Mouse (Mus musculus) heart, postnatal 25 days (tissue): ENCODE data around the gene Sez6l2. TPM values are rescaled to one million over a fixed set of nuclear protein-coding genes. Genes with fewer than 3 reads are reported as not detected.
"Not testable (repeated sequence)": the region's sequence is repeated elsewhere in the genome, so short reads cannot be mapped to it uniquely, and the experiment has no call there.

Experiments
- DNase-seq: peaks from one replicate; pipeline ENCODE4 v3.0.0; 2022; ENCODE audit warnings: low spot score
- intact Hi-C: fragments of 180-260 bp; cut with DNase I; formaldehyde crosslinking; loops from one replicate; pipeline ENCODE4 v1.15.1; 2025
- total RNA-seq, 2 experiments: library from RNA; stranded (reverse); gene quantifications; 2 replicates each; pipeline ENCODE4 v1.2.3; 2021

Gene Sez6l2
- total RNA-seq = 10 to 100 TPM in 1 of 2 experiments, 1 to 10 TPM in 1; 8.3 to 11.4 TPM

DNA sequence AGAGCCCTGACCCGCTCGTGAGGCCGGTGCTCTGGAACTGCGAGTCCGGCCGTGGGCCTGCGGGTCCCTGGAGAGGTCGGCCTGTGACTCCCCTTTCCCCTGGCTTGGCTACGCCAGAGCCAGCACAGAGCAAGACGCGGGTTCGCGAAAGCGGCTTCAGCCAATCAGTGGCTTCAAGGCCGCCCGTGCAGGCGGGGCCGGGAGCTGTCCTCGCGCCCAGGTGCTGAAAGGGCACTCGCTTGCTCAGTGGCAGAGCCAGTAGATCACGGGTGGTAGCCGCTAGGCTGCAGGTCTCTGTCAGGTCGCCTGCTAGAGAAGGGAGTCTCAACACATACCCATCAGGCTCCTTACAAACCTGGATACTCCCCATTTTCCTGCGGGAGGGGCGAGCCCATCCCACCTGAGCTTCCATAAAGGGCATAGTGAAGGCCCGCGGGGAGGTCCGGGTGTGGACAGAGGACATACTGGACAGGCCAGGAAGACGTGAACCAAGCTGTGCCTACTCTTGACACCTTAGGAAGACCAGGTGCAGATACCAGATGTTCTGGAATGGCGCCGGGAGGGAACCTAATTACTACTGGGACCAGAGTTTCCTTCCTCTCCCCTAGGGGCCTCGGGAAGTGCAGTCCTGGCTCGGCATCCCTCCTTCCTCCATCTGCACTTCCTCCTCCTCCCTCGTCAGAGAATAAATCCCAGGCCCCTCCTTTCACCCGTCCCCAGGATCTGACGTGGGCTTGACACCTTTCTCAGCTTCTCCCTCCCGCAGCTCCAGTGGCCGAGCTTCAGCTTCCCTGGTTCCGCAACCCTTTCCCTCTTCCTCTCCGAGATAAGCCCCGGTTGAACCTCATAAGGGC lies at the start of gene Sez6l2:
Sez6l2 (plus strand) TSS at position 771 of the 854 bp plus-strand sequence.
- intact Hi-C loops = loop anchor here (2.0 to 5.0 kb wide), 2 partner anchors 123 to 155 kb away; no protein-coding TSS in a partner anchor
- DNase-seq = peak; percentile 67

DNA sequence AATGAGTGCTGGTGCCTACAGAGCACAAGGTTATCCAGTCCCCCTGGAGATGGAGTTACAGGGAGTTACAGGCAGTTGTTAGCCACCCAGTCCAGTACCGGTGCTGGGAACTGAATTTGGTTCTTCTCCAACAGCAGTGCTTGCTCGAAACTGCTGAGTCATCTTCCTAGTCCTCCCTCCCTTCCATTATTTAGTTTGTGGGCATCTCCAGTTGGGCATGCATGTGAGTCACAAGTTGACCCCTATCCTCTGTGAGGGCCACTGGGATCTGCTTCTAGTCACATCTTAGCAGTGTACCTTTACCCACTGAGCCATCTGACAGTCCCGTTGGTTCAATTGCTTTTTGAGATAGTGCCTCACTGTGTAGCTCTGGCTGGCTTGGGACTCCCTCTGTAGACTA lies 44.8 kb upstream of the Sez6l2 start:
- intact Hi-C loops = no loop called here
- no peak for DNase-seq

DNA sequence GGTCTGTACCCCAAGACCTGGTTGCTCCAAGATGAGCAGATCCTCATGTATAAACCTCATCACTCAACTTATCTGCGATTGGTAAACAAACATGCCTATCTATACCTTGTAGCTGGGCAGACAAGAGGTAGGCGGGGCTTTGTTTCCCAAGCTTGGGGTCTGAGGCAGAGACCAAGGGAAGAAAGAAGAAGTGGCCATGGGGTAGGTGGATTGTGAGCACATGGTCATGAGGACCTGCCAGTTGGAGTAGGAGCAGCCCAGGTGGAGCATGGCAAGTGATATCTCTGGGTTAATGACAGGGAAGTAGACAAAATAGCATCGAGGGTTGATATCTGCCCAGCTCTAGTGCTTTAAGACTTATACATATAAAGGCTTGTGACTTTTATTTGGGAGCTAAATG lies 35.5 kb upstream of the Sez6l2 start:
- intact Hi-C loops = no loop called here
- no peak for DNase-seq

DNA sequence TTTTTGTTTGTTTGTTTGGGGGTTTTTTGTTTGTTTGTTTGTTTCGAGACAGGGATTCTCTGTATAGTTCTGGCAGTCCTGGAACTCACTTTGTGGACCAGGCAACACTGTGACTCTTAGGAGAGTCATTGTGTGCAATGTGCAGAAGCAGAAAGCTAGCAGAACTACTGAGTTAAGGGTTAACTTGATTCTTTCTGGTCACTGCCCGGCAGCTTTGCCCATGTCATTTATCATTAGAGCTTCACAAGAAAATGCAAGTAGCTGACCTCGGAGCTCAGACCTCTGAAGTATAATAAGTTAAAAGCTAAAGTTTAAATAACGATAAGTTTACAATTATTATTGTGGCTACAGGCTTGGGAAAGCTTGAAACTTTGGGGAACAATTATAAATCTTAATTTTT lies 32.0 kb upstream of the Sez6l2 start:
- intact Hi-C loops, DNase-seq: not testable (repeated sequence)

DNA sequence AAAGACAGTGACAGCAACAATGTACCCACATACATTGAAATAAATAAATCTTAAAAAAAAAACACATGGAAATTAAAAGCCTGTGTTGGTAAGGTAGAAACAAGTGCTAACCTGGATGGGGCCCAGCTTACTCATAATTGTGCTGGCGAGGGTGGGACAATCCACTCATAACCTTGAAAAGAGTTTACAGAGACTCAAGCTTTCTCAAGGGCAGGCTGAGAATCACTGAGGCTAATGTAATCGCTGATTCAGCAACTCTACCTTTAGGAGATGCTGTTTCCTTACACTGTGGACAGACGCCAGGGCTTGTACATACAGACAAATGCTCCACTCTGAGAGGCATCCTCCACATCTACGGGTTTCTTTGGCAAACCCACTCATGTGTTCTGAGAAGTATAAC lies 30.4 kb upstream of the Sez6l2 start:
- no peak for DNase-seq
- intact Hi-C loops = no loop called here

DNA sequence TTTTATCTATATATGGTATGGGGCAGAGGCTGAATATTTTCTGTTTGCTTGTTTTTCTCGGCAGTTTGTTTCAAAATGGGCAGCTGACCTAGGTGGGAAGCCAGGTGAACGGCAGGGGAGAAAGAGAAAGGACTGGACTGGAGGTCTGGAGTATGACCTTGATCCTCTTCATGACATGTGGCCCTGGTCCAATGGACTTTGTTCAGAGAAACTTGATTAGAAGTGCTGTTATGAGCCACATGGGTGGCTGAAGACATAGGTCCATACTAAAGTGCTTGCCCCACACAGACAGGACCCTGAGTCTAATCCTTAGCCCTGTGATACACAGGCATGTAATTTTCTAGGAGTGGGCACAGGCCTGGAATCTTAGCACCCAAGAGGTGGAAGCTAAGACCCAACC lies 28.8 kb upstream of the Sez6l2 start:
- intact Hi-C loops = no loop called here
- DNase-seq = no peak

DNA sequence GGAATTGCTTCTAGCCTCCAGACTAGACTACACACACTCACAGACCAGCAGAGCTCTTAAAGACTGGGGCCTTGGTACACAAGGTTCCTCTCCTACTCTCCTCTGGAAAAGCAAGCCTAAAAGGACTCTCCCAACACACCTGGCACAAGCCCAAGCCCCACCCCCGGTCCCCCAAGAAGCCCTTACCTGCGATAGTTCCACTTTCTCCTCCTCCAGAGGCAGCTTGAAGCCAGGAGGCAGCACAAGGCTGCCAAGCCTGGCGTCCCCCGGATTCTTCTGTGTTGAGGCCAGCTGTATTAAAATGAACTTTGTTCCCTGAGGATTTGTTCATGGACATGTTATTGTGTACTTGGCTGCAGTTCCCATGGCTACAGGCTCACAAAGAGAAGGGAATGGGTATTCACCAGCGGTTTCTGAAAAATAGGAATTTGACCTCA lies 27.7 kb upstream of the Sez6l2 start, which contains the start of gene Tmem219:
Tmem219 (minus strand) TSS at position 294 of the 437 bp plus-strand sequence.
- DNase-seq = peak; percentile 55
- intact Hi-C loops = no loop called here

DNA sequence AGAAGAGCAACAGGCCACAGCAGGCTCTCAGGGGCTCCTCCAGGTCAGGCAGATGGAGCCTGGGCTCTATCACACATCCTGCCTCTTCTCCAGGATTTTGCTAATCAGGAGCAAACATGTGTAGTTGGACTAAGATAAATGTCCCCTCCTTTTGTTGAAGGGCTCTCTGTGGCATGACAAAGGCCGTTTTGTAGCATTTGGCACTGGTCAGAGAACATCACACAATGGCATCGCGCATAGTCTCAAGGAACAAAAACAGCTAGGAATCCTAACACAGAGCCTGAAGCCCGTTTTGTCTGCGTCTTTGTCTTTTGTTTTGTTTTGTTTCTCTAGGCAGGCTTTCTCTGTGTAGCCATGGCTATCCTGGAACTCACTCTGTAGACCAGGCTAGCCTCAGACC lies 26.4 kb upstream of the Sez6l2 start:
- no peak for DNase-seq
- intact Hi-C loops = no loop called here

DNA sequence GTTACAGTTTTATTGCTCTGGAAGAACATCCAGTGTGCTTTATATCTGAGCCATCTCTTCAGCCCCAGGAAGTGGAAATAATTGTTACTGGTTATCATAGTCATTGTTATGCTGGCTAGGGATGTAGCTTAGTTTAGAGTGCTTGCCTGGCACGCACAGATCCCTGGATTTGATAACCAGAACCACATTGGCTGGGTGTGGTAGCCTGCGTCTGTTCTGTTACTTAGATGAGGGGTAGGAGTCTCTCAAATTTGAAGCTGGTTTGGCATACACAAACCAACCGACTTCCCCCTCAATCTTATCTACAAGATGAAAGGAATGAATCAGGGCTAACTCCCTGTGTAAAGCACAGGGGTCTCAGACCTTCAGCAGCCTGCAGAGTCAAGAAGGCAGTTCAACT lies 24.1 kb upstream of the Sez6l2 start:
- DNase-seq = no peak
- intact Hi-C loops = loop anchor here (5.0 kb wide), 1 partner anchor 46 kb away; no protein-coding TSS in a partner anchor

DNA sequence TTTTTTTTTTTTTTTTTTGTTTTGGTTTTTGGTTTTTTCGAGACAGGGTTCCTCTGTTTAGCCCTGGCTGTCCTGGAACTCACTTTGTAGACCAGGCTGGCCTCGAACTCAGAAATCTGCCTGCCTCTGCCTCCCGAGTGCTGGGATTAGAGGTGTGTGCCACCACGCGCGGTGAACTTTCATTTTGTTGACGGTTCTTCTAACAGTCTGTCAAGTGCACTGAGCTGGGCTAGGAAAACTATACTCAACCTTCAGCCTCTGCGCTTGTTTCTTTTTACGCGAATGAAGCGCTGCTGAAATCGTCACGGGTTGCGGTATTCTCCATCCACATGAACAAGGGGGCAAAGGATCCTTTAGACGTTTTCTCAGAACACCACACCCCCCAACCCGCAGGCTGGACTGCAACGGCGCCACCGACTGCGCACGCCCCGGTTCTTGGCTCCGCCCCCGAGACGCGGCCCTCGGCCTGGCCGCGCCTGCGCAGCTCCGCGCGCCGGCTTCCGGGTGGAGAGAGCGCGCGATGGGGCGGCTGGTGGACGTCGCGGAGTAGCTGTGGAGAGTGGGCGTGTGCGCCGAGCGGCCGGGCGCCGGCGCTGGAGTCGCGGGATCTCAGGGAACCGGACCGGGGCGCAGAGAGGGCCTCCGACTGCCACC lies 21.9 kb upstream of the Sez6l2 start, which contains the start of gene Kctd13:
Kctd13 (plus strand) TSS at position 496 of the 654 bp plus-strand sequence.
- DNase-seq = peak; percentile 90
- intact Hi-C loops = loop anchor here (2.0 to 5.0 kb wide), 2 partner anchors 30 to 44 kb away; no protein-coding TSS in a partner anchor

DNA sequence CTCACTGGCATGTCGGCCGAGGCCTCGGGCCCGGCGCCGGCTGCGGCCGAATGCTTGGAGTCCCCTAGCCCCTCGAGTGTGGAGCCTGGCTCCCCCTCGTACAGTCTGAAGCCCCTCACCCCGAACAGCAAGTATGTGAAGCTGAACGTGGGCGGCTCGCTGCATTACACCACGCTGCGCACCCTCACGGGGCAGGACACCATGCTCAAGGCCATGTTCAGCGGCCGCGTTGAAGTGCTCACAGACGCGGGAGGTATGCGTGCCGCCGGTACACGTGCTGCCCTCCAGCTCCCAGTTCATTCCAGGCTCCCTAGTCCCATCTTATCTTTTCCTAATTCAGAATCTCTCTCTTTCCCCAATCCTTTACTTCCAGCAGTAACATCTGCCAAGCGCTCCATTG lies 21.3 kb upstream of the Sez6l2 start:
- no peak for DNase-seq
- intact Hi-C loops = loop anchor here (2.0 to 5.0 kb wide), 2 partner anchors 30 to 43 kb away; no protein-coding TSS in a partner anchor

DNA sequence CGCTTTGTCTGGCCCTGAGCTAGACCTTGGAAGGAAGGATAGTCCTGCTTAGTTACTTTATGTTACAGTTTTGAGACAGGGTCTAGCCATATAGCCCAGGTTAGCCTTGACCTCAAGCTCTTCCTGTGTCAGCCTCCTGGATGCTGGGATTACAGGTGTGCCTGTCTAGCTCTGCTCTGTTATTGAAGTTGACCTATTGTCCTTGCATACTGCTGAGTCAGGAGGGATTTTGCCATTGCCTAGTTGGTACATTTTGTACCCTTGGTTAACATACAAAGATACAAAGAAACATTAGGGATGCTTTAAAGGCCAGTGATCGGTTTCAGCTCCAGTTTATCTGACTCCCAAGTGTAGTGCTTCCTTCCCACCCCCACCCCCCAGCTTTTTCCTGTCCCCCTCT lies 17.7 kb upstream of the Sez6l2 start:
- intact Hi-C loops = loop anchor here (5.0 kb wide), 1 partner anchor 45 kb away; no protein-coding TSS in a partner anchor
- no peak for DNase-seq

DNA sequence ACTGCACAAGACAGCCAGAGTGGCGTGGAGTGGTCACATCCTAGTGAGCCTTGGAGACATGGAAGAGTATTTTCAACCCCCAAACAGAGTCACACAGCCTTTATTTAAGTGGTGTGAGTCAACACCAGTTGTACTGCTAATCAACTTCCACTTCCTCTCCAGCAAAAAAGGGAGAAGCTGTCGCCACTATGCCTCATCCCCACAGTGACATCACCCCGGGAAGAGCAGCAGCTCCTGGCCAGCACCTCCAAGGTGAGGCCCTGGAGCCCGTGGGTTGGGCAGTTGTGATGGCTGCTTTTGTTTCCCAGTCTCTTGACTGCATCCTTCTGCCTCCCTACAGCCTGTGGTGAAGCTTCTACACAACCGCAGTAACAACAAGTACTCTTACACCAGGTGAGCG lies 9.2 kb upstream of the Sez6l2 start:
- intact Hi-C loops = no loop called here
- DNase-seq = no peak

DNA sequence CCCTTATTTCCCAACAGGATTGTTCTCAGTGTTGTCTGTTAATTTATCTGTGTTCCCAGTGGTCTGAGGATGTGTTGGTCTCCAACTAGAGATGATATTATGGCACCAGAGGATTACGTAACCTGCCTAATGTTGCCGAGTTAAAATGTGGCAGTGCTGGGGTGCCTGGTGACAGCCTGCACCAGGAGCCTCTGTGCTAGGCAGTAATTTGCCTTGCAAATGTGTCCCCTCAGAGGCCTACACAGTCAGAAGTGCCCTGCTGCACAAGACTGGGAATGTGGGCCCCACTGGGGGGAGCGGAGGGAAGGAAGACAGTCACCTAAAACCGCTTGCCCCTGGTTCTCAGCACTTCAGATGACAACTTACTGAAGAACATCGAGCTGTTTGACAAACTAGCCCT lies 8.6 kb upstream of the Sez6l2 start:
- no peak for DNase-seq
- intact Hi-C loops = no loop called here

DNA sequence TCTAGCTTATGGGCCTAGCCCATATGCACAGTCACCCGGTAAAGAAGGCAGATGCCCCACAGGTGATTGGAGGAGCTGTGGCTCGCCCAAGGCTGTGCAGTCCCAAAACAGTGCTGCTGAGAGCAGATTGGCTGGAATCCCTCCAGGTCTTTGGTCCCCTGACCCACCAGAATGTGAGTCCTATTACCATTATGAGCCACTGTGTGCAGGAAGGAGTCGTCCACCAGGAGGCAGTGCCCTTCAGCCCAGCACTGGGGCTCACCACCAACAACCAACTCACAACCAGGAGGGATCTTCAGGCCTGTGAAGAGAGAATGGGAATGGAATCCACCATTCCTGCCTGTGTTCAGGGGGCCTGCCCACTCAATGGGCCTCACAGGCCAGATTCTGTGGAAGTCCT lies 3.8 kb upstream of the Sez6l2 start:
- DNase-seq = no peak
- intact Hi-C loops = loop anchor here (5.0 kb wide), 1 partner anchor 119 kb away; no protein-coding TSS in a partner anchor

DNA sequence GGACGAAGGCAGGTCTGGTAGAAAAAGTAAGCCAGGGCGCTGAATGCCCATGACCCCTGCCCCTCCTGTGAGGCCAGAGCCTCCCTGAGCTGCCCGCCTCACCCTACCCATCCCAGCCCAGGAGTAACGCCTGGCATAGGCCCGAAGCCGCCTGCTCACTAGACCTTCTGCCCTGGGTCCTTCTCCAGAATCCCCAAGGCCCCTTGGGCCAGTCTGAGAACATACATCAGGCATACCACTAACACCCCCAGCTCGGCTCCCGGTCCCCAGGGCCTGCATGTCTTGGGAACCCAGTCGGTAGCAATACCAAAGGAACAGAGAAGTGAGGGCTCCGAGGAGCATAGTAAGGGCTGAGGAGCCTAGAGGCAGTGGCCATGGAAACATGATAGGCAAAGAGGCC lies 1.7 kb upstream of the Sez6l2 start:
- DNase-seq = no peak
- intact Hi-C loops = loop anchor here (2.0 to 5.0 kb wide), 2 partner anchors 121 to 156 kb away; no protein-coding TSS in a partner anchor

DNA sequence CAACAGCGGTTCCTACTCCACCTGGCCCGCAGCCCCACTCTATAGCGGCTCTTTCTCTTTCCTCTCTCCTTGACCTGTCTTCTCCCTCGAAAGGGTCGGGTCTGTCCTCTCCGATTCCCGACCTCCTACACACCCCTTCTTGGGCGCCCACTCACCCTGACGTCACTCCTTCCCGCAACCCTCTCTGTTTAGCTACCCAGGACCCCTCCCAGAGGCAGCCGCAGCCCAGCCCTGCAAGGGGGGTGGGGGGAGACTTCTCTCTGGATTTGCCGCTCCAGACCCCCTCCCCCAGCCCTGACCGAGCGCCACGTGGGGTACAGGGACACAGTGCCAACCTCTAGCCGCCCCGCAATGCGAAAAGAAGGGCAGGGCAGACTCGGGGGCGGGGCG lies 965 bp upstream of the Sez6l2 start, which contains the start of gene Asphd1:
Asphd1 (minus strand) TSS at position 180 of the 390 bp plus-strand sequence.
- no peak for DNase-seq
- intact Hi-C loops = loop anchor here (2.0 to 5.0 kb wide), 2 partner anchors 122 to 155 kb away; no protein-coding TSS in a partner anchor

DNA sequence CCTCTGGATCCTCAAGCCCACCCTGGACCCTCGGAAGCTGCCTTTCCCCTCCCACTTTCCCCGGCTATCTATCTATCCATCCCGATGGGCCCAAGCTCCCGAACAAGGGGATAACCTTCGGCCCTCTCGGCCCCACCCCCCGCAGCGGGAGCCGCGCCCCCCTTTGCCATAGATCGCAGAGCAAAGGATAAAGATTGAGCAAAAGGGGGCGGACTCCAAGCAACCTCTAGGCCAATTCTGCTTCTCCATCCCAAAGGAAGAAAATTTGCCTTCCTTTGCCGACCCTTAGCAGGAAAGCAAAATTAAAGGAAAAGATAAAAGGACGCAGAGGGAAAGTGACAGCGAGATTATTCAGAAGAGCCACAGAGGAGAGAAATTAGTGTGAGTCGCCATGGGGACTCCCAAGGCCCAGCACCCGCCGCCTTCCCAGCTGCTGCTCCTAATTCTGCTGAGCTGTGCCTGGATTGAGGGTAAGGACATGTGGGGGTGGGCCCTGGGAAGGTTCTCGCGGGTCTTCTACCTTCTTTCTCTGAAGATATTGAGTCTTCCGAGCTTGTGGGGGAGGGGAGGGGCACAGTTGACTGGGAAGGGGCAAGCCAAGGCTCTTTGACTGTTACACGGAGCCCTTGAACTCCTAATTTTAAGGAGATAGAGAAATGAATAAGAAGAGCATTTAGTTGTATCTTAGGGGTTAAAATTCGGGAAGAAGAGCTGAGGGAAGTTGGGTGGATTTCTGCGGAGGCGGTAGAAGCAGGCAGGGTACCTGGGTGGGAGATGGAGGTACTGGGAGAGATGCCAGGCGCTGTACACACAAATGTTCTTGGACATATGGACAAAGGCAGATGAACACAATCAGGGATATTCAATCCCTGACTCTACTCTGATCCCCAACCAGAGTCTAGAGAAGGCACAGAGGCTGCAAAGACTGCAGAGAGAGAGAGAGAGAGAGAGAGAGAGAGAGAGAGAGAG lies 568 bp downstream of the Sez6l2 start:
- DNase-seq = no peak
- intact Hi-C loops = no loop called here

DNA sequence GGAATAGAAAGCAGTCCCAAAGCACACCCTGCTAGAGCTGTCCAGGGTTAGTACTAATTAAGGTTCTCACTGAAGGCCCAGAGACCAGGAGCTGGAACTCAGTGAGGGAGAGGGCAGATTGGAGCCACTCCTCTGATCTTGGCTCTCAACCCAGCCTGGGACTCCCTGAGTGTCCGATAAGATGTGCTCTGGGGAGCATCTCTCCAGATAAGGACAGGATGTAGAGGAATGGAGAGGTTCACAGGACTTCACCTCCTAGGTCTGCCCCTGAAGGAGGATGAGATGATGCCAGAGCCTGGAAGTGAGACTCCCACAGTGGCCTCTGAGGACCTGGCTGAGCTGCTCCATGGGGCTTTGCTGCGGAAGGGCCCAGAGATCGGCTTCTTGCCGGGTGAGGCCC lies 1.4 kb downstream of the Sez6l2 start:
- no peak for DNase-seq
- intact Hi-C loops = no loop called here
